In the genomic region with DNA sequence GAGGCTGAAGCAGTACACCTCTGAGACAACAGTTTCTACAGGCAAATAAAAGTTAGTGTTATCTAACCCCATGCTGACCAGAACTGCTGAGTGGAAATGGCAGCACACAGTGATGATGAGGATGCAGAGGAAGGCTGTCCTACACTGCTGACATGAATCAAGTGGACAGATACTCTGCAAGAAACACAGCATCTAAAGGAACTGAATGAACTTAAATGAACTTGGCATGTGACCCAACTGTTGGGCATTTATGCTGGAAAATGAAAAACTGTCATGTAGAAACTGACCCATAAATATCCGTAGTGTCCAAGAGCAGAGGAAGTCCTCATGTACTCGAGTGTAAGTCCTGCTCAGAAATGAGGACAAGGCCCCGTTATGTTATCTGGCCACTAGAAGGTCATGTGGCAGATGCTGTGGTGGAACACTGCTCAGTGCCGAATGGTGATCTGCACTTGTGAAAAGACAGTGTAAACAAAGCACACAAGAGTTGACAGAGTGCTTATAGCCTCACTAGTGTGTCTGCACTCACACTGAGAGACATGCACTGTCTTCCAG, we compare ENCODE assay signal across 25 mouse cellular contexts. TPM values are rescaled to one million over a fixed set of nuclear protein-coding genes. Genes with fewer than 3 reads are reported as not detected.
"Had no signal": no experiment of that assay in that cellular context is flagged by ENCODE, and none has a peak within 500 bp of the region (broad histone marks: within the 10 kb centered on the region; RNA-seq: fewer than 3 reads in every experiment).

No protein-coding gene starts in this region.

- DNase-seq: gastrocnemius, postnatal 14 days; gastrocnemius, postnatal 36 days; heart, adult 18-20 months; heart, postnatal 14 days; heart, postnatal 36 days; kidney, adult 11 months; kidney, adult 2 months; kidney, adult 9 months; kidney, postnatal 14 days; kidney, postnatal 36 days; layer of hippocampus, adult 9-11 months; layer of hippocampus, postnatal 36 days; left cerebral cortex, postnatal 4 days; lung, adult 18-20 months had no signal

RNA-seq across cellular contexts. Expression of a gene that starts 13.9 kb away (rescaled TPM):
- total RNA-seq: gastrocnemius, adult 8-10 months; gastrocnemius, postnatal 14 days; gastrocnemius, postnatal 36 days; heart, adult 18-20 months; heart, postnatal 14 days; heart, postnatal 36 days; hematopoietic stem cell, adult 5-6 weeks; hindbrain, postnatal 0 days; layer of hippocampus, adult 18-20 months; layer of hippocampus, adult 8-10 months; layer of hippocampus, postnatal 14 days; layer of hippocampus, postnatal 36 days; left cerebral cortex, adult 18-20 months; left cerebral cortex, adult 8-10 months; left cerebral cortex, postnatal 10 days; left cerebral cortex, postnatal 25 days; left cerebral cortex, postnatal 4 days; liver, adult 2 months had no signal
